Mouse (Mus musculus): Measurements from ENCODE around the gene Vps35l. TPM values are rescaled to one million over a fixed set of nuclear protein-coding genes. Genes with fewer than 3 reads are reported as not detected.

Gene Vps35l
- polyA plus RNA-seq, 1 experiment from 2014 or later: 101 TPM

- DNase-seq (no peak), ATAC-seq (ENCODE audit: low FRiP score, low TSS enrichment) (no peak)
- Histone ChIP-seq H3K27ac (replicated peaks; ENCODE audit: low read depth, low read length) (no peak overlapping the region), H3K4me2 (ENCODE audit: low read length) (peak overlapping the region; percentile 66), H3K27me3 (ENCODE audit: control insufficient read depth, insufficient read depth, low read length) (no peaks in the 10 kb centered on the region), H3K4me1 (ENCODE audit: control insufficient read depth, insufficient read depth, low read length) (peaks cover 21% of the 10 kb centered on the region), H3K4me3 (replicated peaks; ENCODE audit: low read depth, low read length) (peak overlapping the region; percentile 91), H3K36me3 (ENCODE audit: control insufficient read depth, insufficient read depth, low read length) (peaks cover 2% of the 10 kb centered on the region; the same call in 1 of the 2 replicates), H3K9me3 (ENCODE audit: control insufficient read depth, low read length) (no peaks in the 10 kb centered on the region), H3K9ac (replicated peaks; ENCODE audit: low read length) (no peak overlapping the region)
- WGBS: 30% methylated on average over 6 of the region's 6 CpGs
These were observed 34.0 kb upstream of the Vps35l start for GRCm38 (mm10) chr7:118706051-118706450.

- no peak overlapping the region for H3K9ac ChIP-seq (replicated peaks; ENCODE audit: low read length)
- 0 out of 2 replicates have a peak, but pooled peaks cover 2% of the 10 kb centered on the region for H3K36me3 ChIP-seq (ENCODE audit: control insufficient read depth, insufficient read depth, low read length)
- peaks cover 21% of the 10 kb centered on the region for H3K4me1 ChIP-seq (ENCODE audit: control insufficient read depth, insufficient read depth, low read length)
- ATAC-seq (ENCODE audit: low FRiP score, low TSS enrichment) (no peak), DNase-seq (no peak)
- WGBS: 92% methylated on average over 5 of the region's 5 CpGs
- H3K9me3 ChIP-seq (ENCODE audit: control insufficient read depth, low read length): no peaks in the 10 kb centered on the region
- no peaks in the 10 kb centered on the region for H3K27me3 ChIP-seq (ENCODE audit: control insufficient read depth, insufficient read depth, low read length)
- no peak overlapping the region for H3K4me3 ChIP-seq (replicated peaks; ENCODE audit: low read depth, low read length)
- no peak overlapping the region for H3K27ac ChIP-seq (replicated peaks; ENCODE audit: low read depth, low read length)
- no peak overlapping the region for H3K4me2 ChIP-seq (ENCODE audit: low read length)
These were observed 33.5 kb upstream of the Vps35l start for GRCm38 (mm10) chr7:118706488-118706887.

DNA sequence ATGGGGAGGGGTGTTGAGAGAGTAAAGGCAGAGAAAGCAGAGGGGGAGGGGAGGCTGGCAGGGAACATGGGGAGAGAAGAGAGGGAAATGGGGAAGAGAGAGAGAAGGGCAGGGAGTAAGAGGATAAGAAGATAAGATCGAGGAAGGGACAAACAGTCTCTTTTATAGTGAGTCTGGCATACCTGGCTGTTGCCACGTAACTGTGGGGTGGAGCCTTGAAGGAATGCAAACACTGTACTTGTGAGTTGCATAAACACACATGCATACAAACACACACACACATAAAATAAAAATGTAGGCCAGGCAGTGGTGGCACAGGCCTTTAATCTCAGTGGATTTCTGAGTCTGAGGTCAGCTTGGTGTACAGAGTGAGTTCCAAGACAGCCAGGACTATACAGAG is 32.8 kb upstream of the Vps35l start:
- Histone ChIP-seq H3K36me3 (ENCODE audit: control insufficient read depth, insufficient read depth, low read length) (0 out of 2 replicates have a peak, but pooled peaks cover 2% of the 10 kb centered on the region), H3K9me3 (ENCODE audit: control insufficient read depth, low read length) (no peaks in the 10 kb centered on the region), H3K27me3 (ENCODE audit: control insufficient read depth, insufficient read depth, low read length) (no peaks in the 10 kb centered on the region), H3K9ac (replicated peaks; ENCODE audit: low read length) (no peak overlapping the region), H3K4me2 (ENCODE audit: low read length) (no peak overlapping the region), H3K27ac (replicated peaks; ENCODE audit: low read depth, low read length) (no peak overlapping the region), H3K4me3 (replicated peaks; ENCODE audit: low read depth, low read length) (no peak overlapping the region), H3K4me1 (ENCODE audit: control insufficient read depth, insufficient read depth, low read length) (peaks cover 21% of the 10 kb centered on the region)
- DNase-seq (no peak), ATAC-seq (ENCODE audit: low FRiP score, low TSS enrichment) (no peak)
- 89% methylated on average over 2 of the region's 2 CpGs for WGBS

- H3K9me3 ChIP-seq (ENCODE audit: control insufficient read depth, low read length): no peaks in the 10 kb centered on the region
- WGBS: 87% methylated on average over 4 of the region's 4 CpGs
- H3K27me3 ChIP-seq (ENCODE audit: control insufficient read depth, insufficient read depth, low read length): no peaks in the 10 kb centered on the region
- no peak overlapping the region for H3K27ac ChIP-seq (replicated peaks; ENCODE audit: low read depth, low read length)
- no peak overlapping the region for H3K4me3 ChIP-seq (replicated peaks; ENCODE audit: low read depth, low read length)
- no peak overlapping the region for H3K4me2 ChIP-seq (ENCODE audit: low read length)
- ATAC-seq (ENCODE audit: low FRiP score, low TSS enrichment) (no peak), DNase-seq (no peak)
- H3K9ac ChIP-seq (replicated peaks; ENCODE audit: low read length): no peak overlapping the region
- H3K4me1 ChIP-seq (ENCODE audit: control insufficient read depth, insufficient read depth, low read length): peaks cover 21% of the 10 kb centered on the region
- H3K36me3 ChIP-seq (ENCODE audit: control insufficient read depth, insufficient read depth, low read length): no peaks in the 10 kb centered on the region
These were observed 32.0 kb upstream of the Vps35l start for GRCm38 (mm10) chr7:118708002-118708401.

- WGBS: 57% methylated on average over 5 of the region's 5 CpGs
- Histone ChIP-seq H3K9me3 (ENCODE audit: control insufficient read depth, low read length) (no peaks in the 10 kb centered on the region), H3K27me3 (ENCODE audit: control insufficient read depth, insufficient read depth, low read length) (no peaks in the 10 kb centered on the region), H3K36me3 (ENCODE audit: control insufficient read depth, insufficient read depth, low read length) (peaks cover 11% of the 10 kb centered on the region; the same call in 1 of the 2 replicates), H3K4me2 (ENCODE audit: low read length) (no peak overlapping the region), H3K9ac (replicated peaks; ENCODE audit: low read length) (no peak overlapping the region), H3K4me1 (ENCODE audit: control insufficient read depth, insufficient read depth, low read length) (peaks cover 10% of the 10 kb centered on the region), H3K4me3 (replicated peaks; ENCODE audit: low read depth, low read length) (no peak overlapping the region), H3K27ac (replicated peaks; ENCODE audit: low read depth, low read length) (no peak overlapping the region)
- DNase-seq: no peak
- ATAC-seq (ENCODE audit: low FRiP score, low TSS enrichment): no peak
These were observed 29.2 kb upstream of the Vps35l start for GRCm38 (mm10) chr7:118710776-118711175.

- ATAC-seq (ENCODE audit: low FRiP score, low TSS enrichment) (peak; percentile 95), DNase-seq (peak; percentile 98)
- peaks cover 7% of the 10 kb centered on the region; the same call in 1 of the 2 replicates for H3K4me1 ChIP-seq (ENCODE audit: control insufficient read depth, insufficient read depth, low read length)
- H3K27ac ChIP-seq (replicated peaks; ENCODE audit: low read depth, low read length): peak within 1 kb of the TSS; percentile 77
- H3K9ac ChIP-seq (replicated peaks; ENCODE audit: low read length): peak within 1 kb of the TSS; percentile 63
- 1% methylated on average over 48 of the region's 48 CpGs for WGBS
- H3K36me3 ChIP-seq (ENCODE audit: control insufficient read depth, insufficient read depth, low read length): peaks cover 22% of the 10 kb centered on the region
- no peaks in the 10 kb centered on the region for H3K27me3 ChIP-seq (ENCODE audit: control insufficient read depth, insufficient read depth, low read length)
- H3K4me2 ChIP-seq (ENCODE audit: low read length): peak within 1 kb of the TSS; percentile 61
- H3K9me3 ChIP-seq (ENCODE audit: control insufficient read depth, low read length): no peaks in the 10 kb centered on the region
- peak within 1 kb of the TSS; percentile 64 for H3K4me3 ChIP-seq (replicated peaks; ENCODE audit: low read depth, low read length)
These were observed 27.5 kb upstream of the Vps35l start, which contains the start of gene Ccp110 for GRCm38 (mm10) chr7:118712228-118713173. TSS of gene Ccp110 (plus strand) at chr7:118712552.

- Histone ChIP-seq H3K27me3 (ENCODE audit: control insufficient read depth, insufficient read depth, low read length) (no peaks in the 10 kb centered on the region), H3K9me3 (ENCODE audit: control insufficient read depth, low read length) (no peaks in the 10 kb centered on the region), H3K4me1 (ENCODE audit: control insufficient read depth, insufficient read depth, low read length) (peaks cover 7% of the 10 kb centered on the region; the same call in 1 of the 2 replicates), H3K4me3 (replicated peaks; ENCODE audit: low read depth, low read length) (no peak overlapping the region), H3K4me2 (ENCODE audit: low read length) (no peak overlapping the region), H3K36me3 (ENCODE audit: control insufficient read depth, insufficient read depth, low read length) (peaks cover 37% of the 10 kb centered on the region), H3K27ac (replicated peaks; ENCODE audit: low read depth, low read length) (no peak overlapping the region), H3K9ac (replicated peaks; ENCODE audit: low read length) (no peak overlapping the region)
- 94% methylated on average over 1 of the region's 1 CpGs for WGBS
- ATAC-seq (ENCODE audit: low FRiP score, low TSS enrichment): no peak
- no peak for DNase-seq
These were observed 25.2 kb upstream of the Vps35l start for GRCm38 (mm10) chr7:118714873-118715272.

DNA sequence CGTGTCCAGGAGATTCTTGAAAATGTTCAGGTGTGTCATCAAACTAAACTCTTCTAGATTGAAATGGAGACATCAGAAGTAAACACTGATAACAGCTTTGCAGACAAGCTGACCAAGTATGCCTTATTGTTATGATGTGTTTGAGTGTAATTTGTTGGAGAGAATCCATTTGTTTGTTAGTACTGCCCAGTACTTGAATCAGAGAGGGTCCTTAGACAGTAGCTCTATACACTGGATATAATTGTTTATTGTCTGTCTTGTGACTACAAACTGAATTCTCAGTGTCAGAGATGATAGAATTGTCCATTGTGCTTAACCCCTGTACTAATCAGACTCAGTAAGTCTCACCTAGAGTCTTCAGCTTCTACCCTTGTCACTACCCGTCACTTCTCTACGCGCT is 22.0 kb upstream of the Vps35l start:
- Histone ChIP-seq H3K4me2 (ENCODE audit: low read length) (no peak overlapping the region), H3K9me3 (ENCODE audit: control insufficient read depth, low read length) (no peaks in the 10 kb centered on the region), H3K4me1 (ENCODE audit: control insufficient read depth, insufficient read depth, low read length) (peaks cover 6% of the 10 kb centered on the region; the same call in 1 of the 2 replicates), H3K9ac (replicated peaks; ENCODE audit: low read length) (no peak overlapping the region), H3K4me3 (replicated peaks; ENCODE audit: low read depth, low read length) (no peak overlapping the region), H3K27ac (replicated peaks; ENCODE audit: low read depth, low read length) (no peak overlapping the region), H3K27me3 (ENCODE audit: control insufficient read depth, insufficient read depth, low read length) (no peaks in the 10 kb centered on the region), H3K36me3 (ENCODE audit: control insufficient read depth, insufficient read depth, low read length) (peaks cover 62% of the 10 kb centered on the region)
- ATAC-seq (ENCODE audit: low FRiP score, low TSS enrichment) (no peak), DNase-seq (no peak)
- 98% methylated on average over 4 of the region's 4 CpGs for WGBS

Measured in midbrain, embryonic 14.5 days (tissue).